Mouse (Mus musculus) bone marrow, adult 2 months (tissue): ENCODE data around the gene Tmem200c.

ENCODE experiments used
- CTCF ChIP-seq: fragments of 200-500 bp; IDR thresholded peaks from 2 replicates; pipeline ENCODE4 v1.5.1; 2011; ENCODE audit warnings: low read length, control low read depth; ENCODE audit not compliant: control insufficient read depth, insufficient read depth
- POLR2A ChIP-seq: fragments of 200-500 bp; IDR thresholded peaks from 2 replicates; pipeline ENCODE4 v1.6.1; 2011; ENCODE audit warnings: low read depth, mild to moderate bottlenecking, control low read depth, low read length, borderline replicate concordance; ENCODE audit not compliant: control insufficient read depth

DNA sequence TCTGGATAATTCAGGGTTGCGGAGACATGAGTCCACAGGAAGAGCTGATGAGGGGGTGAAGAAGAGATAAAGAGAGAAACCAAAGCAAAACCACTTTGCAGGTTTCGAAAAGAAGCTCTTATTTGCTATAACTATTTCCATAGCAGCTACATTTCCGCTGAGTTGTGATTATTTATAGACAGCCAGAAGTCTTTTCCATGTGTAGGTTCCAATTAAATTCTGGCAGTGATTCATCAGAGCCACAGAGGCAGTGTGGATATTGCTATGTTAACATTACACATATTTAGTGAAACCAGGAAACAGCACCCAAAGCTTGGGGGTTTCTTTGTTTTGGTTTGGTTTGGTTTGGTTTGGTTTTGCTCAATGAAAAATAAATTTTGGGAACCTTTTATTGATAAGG, 37.8 kb downstream of the Tmem200c start:
- TF ChIP-seq CTCF (no peak), POLR2A (no peak)
